Mouse (Mus musculus) cerebellum, adult 18-20 months (tissue): Measurements from ENCODE around the gene Gm11563.
"Not testable (repeated sequence)": the region's sequence is repeated elsewhere in the genome, so short reads cannot be mapped to it uniquely, and the experiment has no call there.

Experiments
- DNase-seq, 2 experiments: peaks; one replicate each; pipeline ENCODE4 v3.0.0; 2021

The Gm11563 gene

GRCm38 (mm10) chr11:99658467-99659010 is at the start of gene Gm11563:
Gene Gm11563, minus strand, starts transcription at chr11:99658960.
- not testable (repeated sequence) for DNase-seq

- no peak for DNase-seq
These were observed 31.7 kb upstream of the Gm11563 start, which contains the start of gene Gm14190 for GRCm38 (mm10) chr11:99690463-99690862. Gene Gm14190, minus strand, starts transcription at chr11:99690740.

GRCm38 (mm10) chr11:99685235-99685634 is 26.5 kb upstream of the Gm11563 start:
- not testable (repeated sequence) for DNase-seq

- no peak for DNase-seq
These were observed 24.7 kb upstream of the Gm11563 start for GRCm38 (mm10) chr11:99683481-99683880.

GRCm38 (mm10) chr11:99665860-99666259 is 7.1 kb upstream of the Gm11563 start, which contains the start of gene Krtap4-6:
Gene Krtap4-6, minus strand, starts transcription at chr11:99665960.
- no peak for DNase-seq

GRCm38 (mm10) chr11:99662802-99663201 is 4.0 kb upstream of the Gm11563 start:
- no peak for DNase-seq

GRCm38 (mm10) chr11:99659256-99659655 is 496 bp upstream of the Gm11563 start:
- DNase-seq = no peak

GRCm38 (mm10) chr11:99657051-99657450 is 1.7 kb downstream of the Gm11563 start:
- DNase-seq = no peak

GRCm38 (mm10) chr11:99650136-99650535 is 8.6 kb downstream of the Gm11563 start, which contains the start of gene Gm11555:
Gene Gm11555, minus strand, starts transcription at chr11:99650236.
- no peak for DNase-seq

- no peak for DNase-seq
These were observed 12.3 kb downstream of the Gm11563 start for GRCm38 (mm10) chr11:99646444-99646843.

- no peak for DNase-seq
These were observed 14.4 kb downstream of the Gm11563 start for GRCm38 (mm10) chr11:99644351-99644750.

GRCm38 (mm10) chr11:99643635-99644139 is 15.1 kb downstream of the Gm11563 start, which contains the start of gene Krtap4-7:
Gene Krtap4-7, minus strand, starts transcription at chr11:99644089.
- not testable (repeated sequence) for DNase-seq

- no peak for DNase-seq
These were observed 17.8 kb downstream of the Gm11563 start for GRCm38 (mm10) chr11:99640926-99641325.

- no peak for DNase-seq
These were observed 21.7 kb downstream of the Gm11563 start for GRCm38 (mm10) chr11:99637086-99637485.

- DNase-seq = no peak
These were observed 24.1 kb downstream of the Gm11563 start, which contains the start of gene Krtap4-2 for GRCm38 (mm10) chr11:99634653-99635134. Gene Krtap4-2, minus strand, starts transcription at chr11:99635084.

- no peak for DNase-seq
These were observed 25.5 kb downstream of the Gm11563 start for GRCm38 (mm10) chr11:99633293-99633692.

GRCm38 (mm10) chr11:99630890-99631289 is 27.9 kb downstream of the Gm11563 start:
- no peak for DNase-seq

- DNase-seq = no peak
These were observed 30.6 kb downstream of the Gm11563 start, which contains the start of gene Krtap4-1 for GRCm38 (mm10) chr11:99628138-99628537. Gene Krtap4-1, minus strand, starts transcription at chr11:99628238.

- DNase-seq = no peak
These were observed 38.4 kb downstream of the Gm11563 start, which contains the start of gene Gm11562 for GRCm38 (mm10) chr11:99620335-99620734. Gene Gm11562, minus strand, starts transcription at chr11:99620435.

GRCm38 (mm10) chr11:99614796-99615363 is 43.9 kb downstream of the Gm11563 start, which contains the start of gene Krtap2-4:
Gene Krtap2-4, minus strand, starts transcription at chr11:99614846.
- DNase-seq = no peak

GRCm38 (mm10) chr11:99610089-99610488 is 48.7 kb downstream of the Gm11563 start, which contains the start of gene Gm11937:
Gene Gm11937, minus strand, starts transcription at chr11:99610189.
- DNase-seq = not testable (repeated sequence)

GRCm38 (mm10) chr11:99609126-99609525 is 49.6 kb downstream of the Gm11563 start:
- peak; percentile 19 to 37 for DNase-seq
